Mouse (Mus musculus) E14TG2a.4 (cell line): ENCODE measurements around the gene Rab40c.

Experiments used
- CTCF ChIP-seq: conservative IDR thresholded peaks from 2 replicates; pipeline ENCODE4 v1.5.1; 2014; ENCODE audit warnings: low read length
- NANOG ChIP-seq: IDR thresholded peaks from 2 replicates; pipeline ENCODE4 v1.6.1; 2014; ENCODE audit warnings: borderline replicate concordance, low read length, mixed read lengths

DNA sequence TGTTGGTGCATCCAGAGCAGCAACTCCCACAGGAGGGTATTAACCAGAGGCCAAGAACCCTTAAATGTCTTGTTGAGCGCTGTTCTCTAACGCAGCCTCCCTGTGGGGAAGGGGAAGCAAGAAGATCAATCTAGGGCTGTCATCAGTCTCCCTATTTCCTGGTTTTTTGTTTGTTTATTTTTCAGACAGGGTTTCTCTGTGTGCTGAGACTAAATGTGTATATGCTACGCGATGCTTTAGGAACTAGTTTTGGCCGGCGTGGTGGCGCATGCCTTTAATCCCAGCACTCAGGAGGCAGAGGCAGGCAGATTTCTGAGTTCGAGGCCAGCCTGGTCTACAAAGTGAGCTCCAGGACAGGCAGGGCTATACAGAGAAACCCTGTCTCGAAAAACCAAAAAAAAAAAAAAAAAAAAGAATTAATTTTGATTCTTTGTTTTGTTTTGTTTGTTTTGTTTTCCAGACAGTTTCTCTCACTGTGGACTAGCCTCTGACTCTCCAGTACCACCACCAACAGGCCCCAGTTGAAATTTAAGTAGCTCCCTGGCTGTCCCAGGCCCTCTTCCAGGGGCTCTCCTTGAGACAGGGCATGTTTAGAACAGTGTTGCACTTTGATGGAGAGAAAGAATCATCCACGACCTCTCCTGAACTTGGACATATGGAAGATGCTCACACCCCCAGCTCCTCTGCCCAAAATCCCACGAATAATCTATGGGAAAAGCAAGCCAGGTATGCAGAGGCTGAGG is 46.0 kb downstream of the Rab40c start:
- TF ChIP-seq CTCF (no peak), NANOG (no peak)
